Mouse (Mus musculus): Measurements from ENCODE around the gene Adamts2. TPM values are rescaled to one million over a fixed set of nuclear protein-coding genes. Genes with fewer than 3 reads are reported as not detected.

Adamts2 gene
- polyA plus RNA-seq, 1 experiment, result 1.0 TPM

DNA sequence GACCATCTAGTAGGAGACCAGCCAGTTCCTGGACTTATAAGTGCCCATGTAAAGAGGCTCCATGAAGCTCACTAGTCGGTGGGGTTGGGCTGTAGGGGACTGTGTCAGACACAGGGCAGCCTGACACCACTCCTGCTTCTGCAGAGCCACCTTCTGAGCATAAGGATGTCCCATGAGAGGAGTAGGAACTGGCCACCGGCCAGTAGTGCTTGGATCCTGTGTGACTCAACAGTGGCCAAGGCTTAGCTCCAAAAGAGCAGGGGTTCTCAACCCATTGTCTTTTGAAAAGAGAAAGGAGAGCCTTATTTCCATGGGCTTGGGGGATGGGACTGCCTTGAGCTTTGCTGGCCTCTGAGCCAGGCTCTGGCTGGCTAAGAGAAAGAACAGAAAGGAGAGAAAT lies 81.9 kb downstream of the Adamts2 start:
- no peak overlapping the region for H3K27ac ChIP-seq (ENCODE audit: insufficient read depth, low read depth, low read length)
- no peaks in the 10 kb centered on the region for H3K4me1 ChIP-seq (ENCODE audit: control insufficient read depth, insufficient read depth, low read length)
- H3K4me3 ChIP-seq (ENCODE audit: insufficient read depth, low read length), result no peak overlapping the region
- TF ChIP-seq POLR2A (IDR thresholded peaks at IDR 0.05; ENCODE audit: borderline replicate concordance, low read depth, low read length) (no peak), CTCF (IDR thresholded peaks at IDR 0.05; ENCODE audit: low read depth, low read length) (no peak)

DNA sequence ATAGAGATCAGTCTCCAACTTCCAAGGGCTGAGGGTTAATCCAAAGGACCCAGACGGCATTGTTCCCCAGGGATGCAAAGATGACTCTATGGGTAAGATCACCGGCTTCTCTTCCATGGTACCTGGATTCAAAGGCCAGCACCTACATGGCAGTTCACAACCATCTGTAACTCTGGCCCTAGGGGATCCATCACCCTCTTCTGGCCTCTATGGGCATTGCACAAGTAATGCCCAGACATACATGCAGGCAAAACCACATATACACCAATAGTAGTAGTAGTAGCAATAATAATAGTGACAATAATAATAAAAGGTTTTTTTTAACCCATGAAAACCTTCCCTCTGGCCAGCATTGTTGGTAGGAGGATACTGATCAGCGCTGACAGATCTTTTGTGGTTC lies 86.7 kb downstream of the Adamts2 start:
- no peaks in the 10 kb centered on the region for H3K4me1 ChIP-seq (ENCODE audit: control insufficient read depth, insufficient read depth, low read length)
- no peak for TF ChIP-seq CTCF (IDR thresholded peaks at IDR 0.05; ENCODE audit: low read depth, low read length)
- no peak for TF ChIP-seq POLR2A (IDR thresholded peaks at IDR 0.05; ENCODE audit: borderline replicate concordance, low read depth, low read length)
- H3K4me3 ChIP-seq (ENCODE audit: insufficient read depth, low read length), result no peak overlapping the region
- no peak overlapping the region for H3K27ac ChIP-seq (ENCODE audit: insufficient read depth, low read depth, low read length)

DNA sequence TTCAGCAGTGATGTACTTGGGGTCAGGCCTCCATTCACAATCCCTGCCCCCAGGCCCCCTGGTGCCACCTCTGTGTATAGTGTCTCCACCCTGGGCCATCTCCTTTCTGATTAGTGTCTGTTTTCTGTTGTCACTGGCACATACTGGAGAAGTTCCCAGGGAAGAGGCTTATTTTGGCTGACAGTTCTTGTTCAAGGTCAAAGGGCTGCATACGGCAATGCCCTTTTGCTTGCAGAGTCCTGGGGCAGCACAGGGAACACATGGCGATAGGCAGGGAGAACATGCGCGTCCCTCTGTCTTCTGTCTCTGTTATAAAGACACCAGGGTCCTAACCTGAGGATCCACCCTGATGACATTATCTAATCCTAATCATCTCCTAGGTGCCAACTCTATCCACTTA lies 87.8 kb downstream of the Adamts2 start:
- no peaks in the 10 kb centered on the region for H3K4me1 ChIP-seq (ENCODE audit: control insufficient read depth, insufficient read depth, low read length)
- no peak overlapping the region for H3K27ac ChIP-seq (ENCODE audit: insufficient read depth, low read depth, low read length)
- no peak for TF ChIP-seq POLR2A (IDR thresholded peaks at IDR 0.05; ENCODE audit: borderline replicate concordance, low read depth, low read length)
- no peak for TF ChIP-seq CTCF (IDR thresholded peaks at IDR 0.05; ENCODE audit: low read depth, low read length)
- H3K4me3 ChIP-seq (ENCODE audit: insufficient read depth, low read length), result no peak overlapping the region

DNA sequence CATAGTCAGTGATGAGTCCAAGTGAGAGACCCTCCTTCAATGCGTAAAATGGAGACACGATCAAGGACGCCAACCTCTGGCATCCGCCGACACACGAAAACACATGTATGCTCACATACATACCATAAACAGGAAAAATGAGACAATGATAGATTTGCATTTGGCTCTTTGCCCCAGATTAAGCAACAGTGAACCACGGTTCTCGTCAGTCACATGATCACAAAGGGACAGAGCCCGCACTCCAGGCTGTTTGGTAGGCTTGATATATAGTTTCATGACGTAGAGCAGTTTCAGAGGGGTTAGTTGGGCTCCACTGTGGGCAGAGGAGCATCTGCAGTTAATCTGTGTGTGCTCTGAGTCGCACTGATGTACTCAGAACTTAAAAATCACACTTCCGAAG lies 98.1 kb downstream of the Adamts2 start:
- Histone ChIP-seq H3K4me3 (ENCODE audit: insufficient read depth, low read length) (no peak overlapping the region), H3K4me1 (ENCODE audit: control insufficient read depth, insufficient read depth, low read length) (no peaks in the 10 kb centered on the region), H3K27ac (ENCODE audit: insufficient read depth, low read depth, low read length) (no peak overlapping the region)
- TF ChIP-seq CTCF (IDR thresholded peaks at IDR 0.05; ENCODE audit: low read depth, low read length) (no peak), POLR2A (IDR thresholded peaks at IDR 0.05; ENCODE audit: borderline replicate concordance, low read depth, low read length) (no peak)

GRCm38 (mm10) chr11:50700496-50700895 lies 98.6 kb downstream of the Adamts2 start:
- Histone ChIP-seq H3K4me3 (ENCODE audit: insufficient read depth, low read length) (no peak overlapping the region), H3K4me1 (ENCODE audit: control insufficient read depth, insufficient read depth, low read length) (no peaks in the 10 kb centered on the region), H3K27ac (ENCODE audit: insufficient read depth, low read depth, low read length) (no peak overlapping the region)
- no peak for TF ChIP-seq POLR2A (IDR thresholded peaks at IDR 0.05; ENCODE audit: borderline replicate concordance, low read depth, low read length)
- TF ChIP-seq CTCF (IDR thresholded peaks at IDR 0.05; ENCODE audit: low read depth, low read length), result no peak

DNA sequence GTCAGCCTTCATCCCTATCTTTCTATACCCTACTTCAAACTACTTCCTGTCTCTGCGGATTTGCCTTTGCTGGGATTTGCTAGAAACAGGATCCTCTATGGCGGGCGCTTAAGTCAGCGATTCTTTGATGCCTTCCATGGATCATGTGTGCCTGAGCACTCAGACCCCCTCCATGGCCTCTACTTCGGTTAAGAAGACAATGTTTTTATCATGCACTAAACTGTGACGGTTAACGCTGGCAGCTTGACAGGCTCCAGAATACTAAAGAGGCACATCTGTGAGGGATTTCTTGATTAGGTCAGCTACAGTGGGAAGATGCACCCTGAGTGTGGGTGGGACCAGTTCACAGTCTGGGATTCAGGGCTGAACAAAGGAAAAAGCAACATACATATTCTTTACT lies 101.5 kb downstream of the Adamts2 start:
- H3K4me3 ChIP-seq (ENCODE audit: insufficient read depth, low read length), result no peak overlapping the region
- no peak for TF ChIP-seq CTCF (IDR thresholded peaks at IDR 0.05; ENCODE audit: low read depth, low read length)
- TF ChIP-seq POLR2A (IDR thresholded peaks at IDR 0.05; ENCODE audit: borderline replicate concordance, low read depth, low read length), result no peak
- no peaks in the 10 kb centered on the region for H3K4me1 ChIP-seq (ENCODE audit: control insufficient read depth, insufficient read depth, low read length)
- no peak overlapping the region for H3K27ac ChIP-seq (ENCODE audit: insufficient read depth, low read depth, low read length)

DNA sequence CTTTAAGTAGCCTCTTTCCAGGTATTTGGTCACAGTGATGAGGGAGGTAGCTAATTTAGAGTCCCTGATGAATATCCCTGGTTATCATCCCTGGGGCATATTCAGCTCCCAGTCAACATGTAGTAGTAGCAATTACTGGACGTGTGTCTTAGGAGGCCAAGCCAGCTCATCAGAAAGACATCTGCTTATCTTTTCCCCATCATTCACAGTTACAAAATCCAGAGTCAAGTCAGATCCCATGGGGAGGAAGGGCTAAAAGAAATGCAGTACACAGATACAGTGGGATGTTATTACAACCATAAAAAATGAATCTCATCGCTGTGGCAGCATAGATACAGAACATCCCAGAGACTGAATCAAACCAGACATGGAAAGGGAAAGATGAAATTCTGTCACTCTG lies 102.6 kb downstream of the Adamts2 start:
- no peak overlapping the region for H3K4me3 ChIP-seq (ENCODE audit: insufficient read depth, low read length)
- no peaks in the 10 kb centered on the region for H3K4me1 ChIP-seq (ENCODE audit: control insufficient read depth, insufficient read depth, low read length)
- no peak for TF ChIP-seq POLR2A (IDR thresholded peaks at IDR 0.05; ENCODE audit: borderline replicate concordance, low read depth, low read length)
- TF ChIP-seq CTCF (IDR thresholded peaks at IDR 0.05; ENCODE audit: low read depth, low read length), result no peak
- no peak overlapping the region for H3K27ac ChIP-seq (ENCODE audit: insufficient read depth, low read depth, low read length)

GRCm38 (mm10) chr11:50707259-50707658 lies 105.4 kb downstream of the Adamts2 start:
- TF ChIP-seq CTCF (IDR thresholded peaks at IDR 0.05; ENCODE audit: low read depth, low read length) (no peak), POLR2A (IDR thresholded peaks at IDR 0.05; ENCODE audit: borderline replicate concordance, low read depth, low read length) (no peak)
- H3K4me1 ChIP-seq (ENCODE audit: control insufficient read depth, insufficient read depth, low read length), result no peaks in the 10 kb centered on the region
- no peak overlapping the region for H3K27ac ChIP-seq (ENCODE audit: insufficient read depth, low read depth, low read length)

DNA sequence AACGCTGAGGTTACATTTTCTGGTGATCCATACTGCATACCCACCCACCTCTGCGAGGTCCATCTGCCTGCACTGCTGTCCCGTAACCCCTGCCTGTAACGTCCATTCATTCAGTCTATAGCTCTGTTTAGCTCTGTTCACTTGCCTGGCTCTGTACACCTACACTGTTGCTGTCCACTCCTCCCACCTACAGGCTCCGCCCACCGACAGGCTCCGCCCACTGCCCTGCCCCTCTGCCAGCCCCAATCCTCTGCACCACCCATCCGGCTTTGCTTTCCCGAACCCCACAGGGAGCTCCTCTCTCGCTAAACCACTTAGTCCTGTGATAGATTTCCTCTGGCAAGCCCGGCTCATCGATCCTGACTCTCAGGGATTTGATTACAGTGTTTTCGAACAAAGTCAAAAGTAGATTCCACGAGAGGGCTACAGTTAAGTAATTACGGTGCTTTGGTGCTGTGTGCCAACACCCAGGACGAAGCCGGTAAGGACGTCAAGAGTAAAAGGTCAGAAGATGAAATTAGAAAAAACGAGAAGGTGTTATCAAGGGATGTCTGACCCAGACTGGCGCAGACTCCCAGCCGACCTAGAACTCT lies 111.8 kb downstream of the Adamts2 start:
- no peak overlapping the region for H3K4me3 ChIP-seq (ENCODE audit: insufficient read depth, low read length)
- TF ChIP-seq CTCF (IDR thresholded peaks at IDR 0.05; ENCODE audit: low read depth, low read length), result no peak
- no peak for TF ChIP-seq POLR2A (IDR thresholded peaks at IDR 0.05; ENCODE audit: borderline replicate concordance, low read depth, low read length)
- H3K4me1 ChIP-seq (ENCODE audit: control insufficient read depth, insufficient read depth, low read length), result no peaks in the 10 kb centered on the region
- H3K27ac ChIP-seq (ENCODE audit: insufficient read depth, low read depth, low read length), result no peak overlapping the region

More at GRCm38 (mm10) chr11:50707259-50707658, 105.4 kb downstream of the Adamts2 start:
- no peak overlapping the region for H3K4me3 ChIP-seq (ENCODE audit: insufficient read depth, low read length)

DNA sequence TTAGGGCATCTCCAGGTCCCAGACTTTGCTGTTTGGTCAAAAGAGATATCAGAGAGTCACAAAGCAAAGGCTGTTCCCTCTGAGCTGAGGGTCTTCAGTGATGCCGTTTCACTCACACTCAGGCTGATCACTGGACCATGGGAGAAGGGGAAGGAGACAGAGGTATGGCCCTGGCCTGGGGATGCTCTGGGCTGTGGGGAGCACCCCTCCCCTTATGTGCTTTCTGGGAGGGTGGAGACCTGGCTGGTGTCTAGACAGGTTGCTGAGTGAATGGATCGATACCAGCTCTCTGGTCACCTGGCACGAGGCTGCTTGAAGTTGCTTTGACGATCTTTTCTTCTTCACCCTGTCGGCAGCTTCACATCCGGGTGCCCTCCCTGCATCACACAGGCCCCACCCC lies 113.2 kb downstream of the Adamts2 start:
- no peak for TF ChIP-seq POLR2A (IDR thresholded peaks at IDR 0.05; ENCODE audit: borderline replicate concordance, low read depth, low read length)
- TF ChIP-seq CTCF (IDR thresholded peaks at IDR 0.05; ENCODE audit: low read depth, low read length), result no peak
- no peak overlapping the region for H3K4me3 ChIP-seq (ENCODE audit: insufficient read depth, low read length)
- no peaks in the 10 kb centered on the region for H3K4me1 ChIP-seq (ENCODE audit: control insufficient read depth, insufficient read depth, low read length)
- no peak overlapping the region for H3K27ac ChIP-seq (ENCODE audit: insufficient read depth, low read depth, low read length)

All from bone marrow macrophage, adult 2 months (primary cell).